Mouse (Mus musculus) layer of hippocampus, postnatal 10 days (tissue): ENCODE measurements around the gene Cherp. TPM values are rescaled to one million over a fixed set of nuclear protein-coding genes. Genes with fewer than 3 reads are reported as not detected.

Experiments used
- DNase-seq, 2 experiments: peaks; one replicate each; pipeline ENCODE4 v3.0.0; 2021; ENCODE audit warnings: low spot score in 2 of 2
- microRNA-seq, 2 experiments: library from miRNA; unstranded; fragments of <30 nt; microRNA quantifications; one replicate each; pipeline ENCODE4 v1.2.0; 2021
- total RNA-seq, 2 experiments: library from RNA; stranded (reverse); gene quantifications; 2 replicates each; pipeline ENCODE4 v1.2.3; 2021

Gene Cherp
- total RNA-seq, 2 experiments from 2014 or later: 61.5 to 69.8 TPM

- DNase-seq: no peak
Observed at GRCm38 (mm10) chr8:72418073-72418472, 57.0 kb downstream of the Cherp start.

- no peak for DNase-seq
Observed at GRCm38 (mm10) chr8:72415252-72415651, 59.8 kb downstream of the Cherp start.

GRCm38 (mm10) chr8:72413839-72414238 is 61.2 kb downstream of the Cherp start:
- DNase-seq: no peak

Small RNA genes lying within 50 kb of the gene (microRNA-seq; reads per million reads assigned to microRNA genes)
- 2.9 to 3.3 reads per million in 2 experiments for gene Mir7068

Other genes starting within 250 kb of the Cherp start
- 100 to 1,000 TPM; 108 to 109 TPM for gene Ap1m1, start 235.2 kb downstream of the Cherp start, total RNA-seq
- 10 to 100 TPM; 10.9 to 15.9 TPM for gene Gm10282, start 170.0 kb downstream of the Cherp start, total RNA-seq
- gene Klf2, start 156.2 kb downstream of the Cherp start, total RNA-seq: 10 to 100 TPM; 19.5 to 21.4 TPM
- gene Eps15l1, start 53.8 kb downstream of the Cherp start, total RNA-seq: 10 to 100 TPM; 73.3 to 73.5 TPM
- gene Calr3, start 31.4 kb downstream of the Cherp start, total RNA-seq: 1 to 10 TPM in 1 of 2 experiments, under 1 TPM in 1; 0.67 to 1.2 TPM
- 10 to 100 TPM; 11.0 to 13.0 TPM for gene 1700030K09Rik, start 31.3 kb downstream of the Cherp start, total RNA-seq
- gene Slc35e1, start 17.4 kb upstream of the Cherp start, total RNA-seq: 10 to 100 TPM; 37.6 to 40.2 TPM
- gene Med26, start 73.0 kb upstream of the Cherp start, total RNA-seq: 1 to 10 TPM; 8.9 to 9.2 TPM
- gene Smim7, start 95.9 kb upstream of the Cherp start, total RNA-seq: 100 to 1,000 TPM; 119 to 128 TPM
- 10 to 100 TPM; 79.5 to 82.5 TPM for gene Tmem38a, start 96.8 kb upstream of the Cherp start, total RNA-seq
- gene Nwd1, start 171.5 kb upstream of the Cherp start, total RNA-seq: 10 to 100 TPM; 31.9 to 37.4 TPM
- 100 to 1,000 TPM; 166 to 174 TPM for gene Sin3b, start 248.1 kb upstream of the Cherp start, total RNA-seq